Comparison of ENCODE assay signal across 9 mouse cellular contexts in the genomic region with DNA sequence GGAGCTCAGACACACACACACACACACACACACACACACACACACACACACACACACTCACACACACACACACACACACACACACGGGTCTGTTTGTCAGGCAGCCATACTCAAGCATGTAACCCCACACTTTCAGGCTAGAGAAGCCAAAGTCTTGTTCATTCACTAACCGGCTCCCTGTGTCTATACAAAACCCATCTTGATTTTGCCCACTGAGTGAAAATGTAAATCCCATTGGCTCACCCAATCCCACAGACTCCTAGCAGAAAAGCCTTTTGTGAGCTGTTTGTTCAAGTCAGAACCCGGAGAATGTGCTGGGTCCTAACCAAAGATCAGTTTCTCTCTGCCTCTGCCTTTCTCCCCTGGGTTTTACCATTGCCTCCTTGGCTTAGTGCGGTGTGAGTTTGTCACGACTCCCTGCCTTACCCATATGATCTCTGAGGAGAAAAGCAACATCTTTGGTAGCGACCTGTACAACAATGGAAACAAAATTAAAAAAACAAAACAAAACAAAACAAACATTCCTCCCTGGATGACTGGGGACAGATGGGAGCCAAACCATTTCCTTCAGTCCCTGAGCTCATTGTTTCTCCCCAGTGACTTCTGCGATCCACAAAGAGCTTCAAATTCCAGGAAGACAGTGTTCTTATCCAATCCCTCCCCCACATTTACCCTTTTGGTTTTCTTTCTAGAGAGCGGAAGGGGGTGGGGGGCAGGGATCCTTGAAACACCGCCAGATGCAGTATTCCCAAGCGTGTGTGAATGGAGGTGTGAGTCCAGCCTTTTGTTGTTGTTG. TPM values are rescaled to one million over a fixed set of nuclear protein-coding genes. Genes with fewer than 3 reads are reported as not detected.
DNase-seq lines count a peak whose midpoint lies in the region; ATAC-seq lines count a peak whose summit lies in the region.
"Had no signal": no experiment of that assay in that cellular context is flagged by ENCODE, and none has a peak within 500 bp of the region (broad histone marks: within the 10 kb centered on the region; RNA-seq: fewer than 3 reads in every experiment).

No protein-coding gene starts in this region.

- peak; percentile 51; the same call in 1 of the 2 replicates for ATAC-seq in forebrain, embryonic 11.5 days (replicated peaks; ENCODE audit: low FRiP score)
- peak; percentile 58 for ATAC-seq in hindbrain, embryonic 16.5 days
- no peak for ATAC-seq in activated CD4-positive, CD25-positive, alpha-beta regulatory T cell, adult 4 months

- H3K36me3 ChIP-seq in forebrain, embryonic 11.5 days (ENCODE audit: control insufficient read depth, insufficient read depth, low read length) = no peaks in the 10 kb centered on the region
- no peaks in the 10 kb centered on the region for H3K36me3 ChIP-seq in hindbrain, embryonic 16.5 days (ENCODE audit: control insufficient read depth, insufficient read depth, low read length)
- H3K36me3 ChIP-seq: limb, embryonic 15.5 days had no signal

- H3K27ac ChIP-seq in forebrain, embryonic 11.5 days (ENCODE audit: low read depth, low read length) = no peak overlapping the region
- peak overlapping the region; percentile 7 for H3K27ac ChIP-seq in hindbrain, embryonic 16.5 days (ENCODE audit: low read depth, low read length)
- H3K27ac ChIP-seq: limb, embryonic 15.5 days had no signal

- no peaks in the 10 kb centered on the region for H3K9me3 ChIP-seq in forebrain, embryonic 11.5 days (ENCODE audit: control insufficient read depth, low read length)
- no peaks in the 10 kb centered on the region for H3K9me3 ChIP-seq in hindbrain, embryonic 16.5 days (ENCODE audit: control insufficient read depth, low read length)
- H3K9me3 ChIP-seq: limb, embryonic 15.5 days had no signal

- WGBS in forebrain, embryonic 11.5 days = 14% methylated on average over 10 of the region's 10 CpGs
- 9% methylated on average over 10 of the region's 10 CpGs for WGBS in hindbrain, embryonic 16.5 days

- peak; percentile 99 for DNase-seq in R1 (ENCODE audit: low read depth, low spot score)
- DNase-seq in forebrain, embryonic 11.5 days (ENCODE audit: low spot score) = no peak
- DNase-seq in mesoderm, embryonic 11.5 days (ENCODE audit: low read depth, low spot score) = peak; percentile 44
- DNase-seq in right cerebral cortex, postnatal 36 days (ENCODE audit: low spot score in 2 of 2) = no peak
- DNase-seq in adrenal gland, adult 2 months = no peak
- DNase-seq in urinary bladder, postnatal 25 days (ENCODE audit: low spot score) = no peak

- H3K4me2 ChIP-seq in forebrain, embryonic 11.5 days (ENCODE audit: low read depth, low read length, severe bottlenecking) = peak overlapping the region; percentile 44; the same call in 1 of the 2 replicates
- peak overlapping the region; percentile 46 for H3K4me2 ChIP-seq in hindbrain, embryonic 16.5 days (ENCODE audit: low read length)
- H3K4me2 ChIP-seq: limb, embryonic 15.5 days had no signal

- H3K27me3 ChIP-seq in forebrain, embryonic 11.5 days (ENCODE audit: control insufficient read depth, insufficient read depth, low read length) = no peaks in the 10 kb centered on the region
- H3K27me3 ChIP-seq in hindbrain, embryonic 16.5 days (replicated peaks; ENCODE audit: control insufficient read depth, insufficient read depth, low read length) = no peaks in the 10 kb centered on the region; the same call in 1 of the 2 replicates
- H3K27me3 ChIP-seq: limb, embryonic 15.5 days had no signal

- peak overlapping the region; percentile 10; the same call in 1 of the 2 replicates for H3K4me3 ChIP-seq in forebrain, embryonic 11.5 days (ENCODE audit: low read depth, low read length)
- H3K4me3 ChIP-seq in hindbrain, embryonic 16.5 days (ENCODE audit: low read length) = 0 out of 2 replicates have a peak overlapping the region, but pooled peaks have one; percentile 10
- H3K4me3 ChIP-seq: limb, embryonic 15.5 days had no signal

- no peaks in the 10 kb centered on the region for H3K4me1 ChIP-seq in forebrain, embryonic 11.5 days (replicated peaks; ENCODE audit: control insufficient read depth, insufficient read depth, low read length)
- H3K4me1 ChIP-seq in hindbrain, embryonic 16.5 days (ENCODE audit: control insufficient read depth, insufficient read depth, low read depth, low read length) = peaks cover 4% of the 10 kb centered on the region

- no peak overlapping the region for H3K9ac ChIP-seq in forebrain, embryonic 11.5 days (ENCODE audit: low read length)
- H3K9ac ChIP-seq in hindbrain, embryonic 16.5 days (ENCODE audit: low read depth, low read length) = no peak overlapping the region
- H3K9ac ChIP-seq: limb, embryonic 15.5 days had no signal

RNA-seq across cellular contexts. Expression of a gene that starts 35.6 kb away (rescaled TPM):
- 3.0 and 3.9 TPM in 2 replicates for polyA plus RNA-seq in forebrain, embryonic 11.5 days (2014; fragmentation: Nextera tagmentation; extraction: Ambion mirVana)
- polyA plus RNA-seq in hindbrain, embryonic 16.5 days (2015; fragmentation: Nextera tagmentation; extraction: Ambion mirVana) = 7.3 and 8.7 TPM in 2 replicates
- polyA plus RNA-seq in activated CD4-positive, CD25-positive, alpha-beta regulatory T cell, adult 4 months (2017; shearing (Covaris generic)) = under 1 TPM; 0.13 to 0.26 TPM
- total RNA-seq in adrenal gland, adult 2 months (2021) = 1 to 10 TPM in 1 of 2 experiments, under 1 TPM in 1; 0.81 to 4.2 TPM
- 1.3 and 2.1 TPM in 2 replicates for polyA plus RNA-seq in adrenal gland, adult 2 months (2012; rRNA removed)

RNA-seq across cellular contexts. Expression of a gene that starts 43.3 kb away (rescaled TPM):
- polyA plus RNA-seq in forebrain, embryonic 11.5 days (2014; fragmentation: Nextera tagmentation; extraction: Ambion mirVana) = 14.6 and 14.8 TPM in 2 replicates
- polyA plus RNA-seq in hindbrain, embryonic 16.5 days (2015; fragmentation: Nextera tagmentation; extraction: Ambion mirVana) = 8.6 and 9.2 TPM in 2 replicates
- polyA plus RNA-seq in activated CD4-positive, CD25-positive, alpha-beta regulatory T cell, adult 4 months (2017; shearing (Covaris generic)) = 10 to 100 TPM; 13.2 to 15.4 TPM
- 10 to 100 TPM; 48.7 to 56.5 TPM for total RNA-seq in adrenal gland, adult 2 months (2021)
- polyA plus RNA-seq in adrenal gland, adult 2 months (2012; rRNA removed) = 20.5 and 23.4 TPM in 2 replicates

Comparison
In these comparisons a context has a peak if more than half of its experiments do, and no peak if none do; other contexts are left out.
1. DNase-seq: peak in R1 (single experiment) and mesoderm, embryonic 11.5 days (single experiment); none in forebrain, embryonic 11.5 days (single experiment), right cerebral cortex, postnatal 36 days (0 of 2), adrenal gland, adult 2 months (single experiment) and urinary bladder, postnatal 25 days (single experiment).